Mouse (Mus musculus) MEL (cell line): ENCODE results near the gene Cplx2. TPM values are rescaled to one million over a fixed set of nuclear protein-coding genes. Genes with fewer than 3 reads are reported as not detected.

ENCODE experiments used
- DNase-seq: peaks from one replicate; pipeline ENCODE4 v3.0.0; 2011; ENCODE audit warnings: low read depth, low spot score
- H3K27ac ChIP-seq: 2 replicates; pipeline ENCODE4 v1.5.1; 2012; ENCODE audit warnings: low read depth, mild to moderate bottlenecking, control low read depth, low read length, moderate library complexity; ENCODE audit not compliant: control insufficient read depth
- H3K27me3 ChIP-seq, 2 experiments: fragments of 150-350 bp in 1 of 2; sonication (generic) in 1 of 2; 2 replicates each; pipeline ENCODE4 v1.6.1; 2012; ENCODE audit warnings: low read length in 2 of 2, mild to moderate bottlenecking in 2 of 2, improper control_type of control experiment in 1 of 2, moderate library complexity in 1 of 2; ENCODE audit not compliant: insufficient read depth in 2 of 2, control insufficient read depth in 1 of 2
- H3K36me3 ChIP-seq, 2 experiments: 2 replicates each; pipeline ENCODE4 v1.6.1; 2012 to 2014; ENCODE audit warnings: low read length in 2 of 2, improper control_type of control experiment in 1 of 2, inconsistent platforms in 1 of 2, mild to moderate bottlenecking in 1 of 2; ENCODE audit not compliant: insufficient read depth in 2 of 2, control insufficient read depth in 1 of 2
- H3K4me1 ChIP-seq, 2 experiments: fragments of 150-350 bp in 1 of 2; sonication (generic) in 1 of 2; 2 replicates each; pipeline ENCODE4 v1.6.1; 2012; ENCODE audit warnings: low read length in 2 of 2, improper control_type of control experiment in 1 of 2, mild to moderate bottlenecking in 1 of 2; ENCODE audit not compliant: insufficient read depth in 2 of 2, control insufficient read depth in 1 of 2
- H3K4me3 ChIP-seq, 2 experiments: fragments of 150-350 bp in 1 of 2; sonication (generic) in 1 of 2; 2 replicates each; pipeline ENCODE4 v1.5.1; 2012; ENCODE audit warnings: low read depth in 2 of 2, low read length in 2 of 2, mild to moderate bottlenecking in 2 of 2, moderate library complexity in 2 of 2, control low read depth in 1 of 2, improper control_type of control experiment in 1 of 2; ENCODE audit not compliant: control insufficient read depth in 1 of 2, insufficient read depth in 1 of 2
- H3K79me2 ChIP-seq: 2 replicates; pipeline ENCODE4 v1.6.1; 2012; ENCODE audit warnings: mild to moderate bottlenecking, low read length, moderate library complexity; ENCODE audit not compliant: control insufficient read depth, poor library complexity, insufficient read depth
- H3K9ac ChIP-seq: 2 replicates; pipeline ENCODE4 v1.6.1; 2012; ENCODE audit warnings: low read depth, mild to moderate bottlenecking, control low read depth, low read length, moderate library complexity; ENCODE audit not compliant: control insufficient read depth, poor library complexity, severe bottlenecking
- H3K9me3 ChIP-seq: fragments of 150-350 bp; sonication (generic); replicated peaks from 2 replicates; pipeline ENCODE4 v1.6.1; 2012; ENCODE audit warnings: mild to moderate bottlenecking, low read length, improper control_type of control experiment, moderate library complexity; ENCODE audit not compliant: insufficient read depth
- ELF1 ChIP-seq: IDR thresholded peaks from 2 replicates; pipeline ENCODE4 v1.6.1; 2014; ENCODE audit warnings: low read depth, mild to moderate bottlenecking, inconsistent platforms, low read length, improper control_type of control experiment, moderate library complexity
- EP300 ChIP-seq, 2 experiments: IDR thresholded peaks; 2 replicates each; pipeline ENCODE4 v1.6.1; 2011; ENCODE audit warnings: improper control_type of control experiment in 2 of 2, low read length in 2 of 2, low read depth in 1 of 2, mild to moderate bottlenecking in 1 of 2
- GATA1 ChIP-seq: IDR thresholded peaks from 2 replicates; pipeline ENCODE4 v1.6.1; 2011; ENCODE audit warnings: low read depth, low read length, improper control_type of control experiment
- HCFC1 ChIP-seq: IDR thresholded peaks from 2 replicates; pipeline ENCODE4 v1.6.1; 2012; ENCODE audit warnings: low read depth, mild to moderate bottlenecking, inconsistent platforms, low read length, improper control_type of control experiment, moderate library complexity
- JUND ChIP-seq: IDR thresholded peaks from 2 replicates; pipeline ENCODE4 v1.6.1; 2011; ENCODE audit warnings: low read depth, mild to moderate bottlenecking, improper control_type of control experiment, low read length
- MAX ChIP-seq: IDR thresholded peaks from 2 replicates; pipeline ENCODE4 v1.6.1; 2011; ENCODE audit warnings: low read length, improper control_type of control experiment
- MAZ ChIP-seq: IDR thresholded peaks from 2 replicates; pipeline ENCODE4 v1.6.1; 2012; ENCODE audit warnings: low read depth, mild to moderate bottlenecking, inconsistent platforms, low read length, improper control_type of control experiment
- MEF2A ChIP-seq: IDR thresholded peaks from 2 replicates; pipeline ENCODE4 v1.6.1; 2014; ENCODE audit warnings: low read depth, mild to moderate bottlenecking, inconsistent platforms, low read length, improper control_type of control experiment; ENCODE audit not compliant: poor library complexity, insufficient replicate concordance, severe bottlenecking; ENCODE audit errors: extremely low read depth
- MXI1 ChIP-seq: IDR thresholded peaks from 2 replicates; pipeline ENCODE4 v1.6.1; 2011; ENCODE audit warnings: mild to moderate bottlenecking, low read depth, low read length, improper control_type of control experiment
- MYC ChIP-seq: IDR thresholded peaks from 2 replicates; pipeline ENCODE4 v1.6.1; 2011; ENCODE audit warnings: low read depth, mild to moderate bottlenecking, low read length, improper control_type of control experiment, moderate library complexity
- NRF1 ChIP-seq: IDR thresholded peaks from 2 replicates; pipeline ENCODE4 v1.6.1; 2014; ENCODE audit warnings: low read depth, mild to moderate bottlenecking, inconsistent platforms, low read length, improper control_type of control experiment, moderate library complexity; ENCODE audit not compliant: poor library complexity, insufficient read depth, severe bottlenecking
- POLR2AphosphoS5 ChIP-seq: IDR thresholded peaks from 2 replicates; pipeline ENCODE4 v1.6.1; 2012; ENCODE audit warnings: low read depth, borderline replicate concordance, mild to moderate bottlenecking, inconsistent platforms, low read length, moderate library complexity, mixed read lengths
- SMC3 ChIP-seq: IDR thresholded peaks from 2 replicates; pipeline ENCODE4 v1.6.1; 2011; ENCODE audit warnings: low read depth, low read length, improper control_type of control experiment
- TAL1 ChIP-seq: IDR thresholded peaks from 2 replicates; pipeline ENCODE4 v1.6.1; 2012; ENCODE audit warnings: mild to moderate bottlenecking, inconsistent platforms, low read length, moderate library complexity, mixed read lengths
- TBP ChIP-seq: IDR thresholded peaks from 2 replicates; pipeline ENCODE4 v1.8.0; 2011; ENCODE audit warnings: low read depth, low read length, improper control_type of control experiment
- USF2 ChIP-seq, 2 experiments: IDR thresholded peaks; 2 replicates each; pipeline ENCODE4 v1.6.1; 2011 to 2012; ENCODE audit warnings: improper control_type of control experiment in 2 of 2, low read length in 2 of 2, borderline replicate concordance in 1 of 2, inconsistent platforms in 1 of 2, low read depth in 1 of 2, mild to moderate bottlenecking in 1 of 2; ENCODE audit not compliant: insufficient read depth in 1 of 2
- ZC3H11A ChIP-seq: IDR thresholded peaks from 2 replicates; pipeline ENCODE4 v1.6.1; 2012; ENCODE audit warnings: low read depth, mild to moderate bottlenecking, inconsistent platforms, low read length, improper control_type of control experiment
- ZMIZ1 ChIP-seq: IDR thresholded peaks from 2 replicates; pipeline ENCODE4 v1.6.1; 2012; ENCODE audit warnings: low read depth, mild to moderate bottlenecking, inconsistent platforms, low read length, improper control_type of control experiment, moderate library complexity
- ZNF384 ChIP-seq: IDR thresholded peaks from 2 replicates; pipeline ENCODE4 v1.6.1; 2012; ENCODE audit warnings: low read depth, mild to moderate bottlenecking, inconsistent platforms, low read length, improper control_type of control experiment
- polyA plus RNA-seq, 2 experiments: library from polyadenylated mRNA; stranded (reverse) in 1 of 2; unstranded in 1 of 2; fragments of >175 nt in 1 of 2; fragments of >200 nt in 1 of 2; gene quantifications; 2 replicates each; pipeline versions ENCODE4 v1.2.1 to v1.2.4; 2012; ENCODE audit warnings: low replicate concordance in 2 of 2, low read depth in 1 of 2; ENCODE audit not compliant: insufficient read length in 2 of 2, insufficient read depth in 1 of 2, missing spikeins in 1 of 2
- total RNA-seq: library from RNA; depleted of rRNA; stranded (reverse); fragments of 300-350 nt; gene quantifications from 2 replicates; pipeline ENCODE4 v1.2.3, GENCODE M21; 2012

The Cplx2 gene
- total and polyA plus RNA-seq, 3 experiments = 1.8 to 4.7 TPM; not detected in 1

DNA sequence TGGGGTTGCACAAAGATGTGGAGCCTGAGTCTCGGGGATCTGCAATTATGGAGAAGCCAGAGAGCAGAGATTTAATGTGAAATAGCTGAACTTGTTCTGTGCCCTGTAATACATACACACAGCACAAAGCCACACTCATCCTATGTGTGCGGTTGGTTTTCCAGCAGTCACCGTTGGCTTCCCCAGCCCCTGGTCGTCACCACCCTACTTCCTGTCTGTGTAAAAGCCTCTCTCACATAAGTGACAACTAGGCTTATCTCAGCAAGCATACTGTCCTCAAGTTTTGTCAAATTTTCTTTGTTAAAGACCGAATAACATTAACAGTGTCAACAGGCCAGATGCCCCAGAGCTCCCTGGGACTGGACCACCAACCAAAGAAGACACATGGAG is 30.0 kb downstream of the Cplx2 start:
- peak overlapping the region; percentile 36; the same call in 1 of the 2 replicates for H3K27ac ChIP-seq
- H3K36me3 ChIP-seq = peaks cover 0 to 7% of the 10 kb centered on the region in 2 experiments; a peak in 2 of 4 replicates
- no peak overlapping the region for H3K4me3 ChIP-seq
- TF ChIP-seq HCFC1 = no peak
- TF ChIP-seq USF2 (IDR thresholded peaks at IDR 0.05; ENCODE audit: borderline replicate concordance in 1 of 2, insufficient read depth in 1 of 2, low read depth in 1 of 2, low read length in 2 of 2) = no peak
- no peak for TF ChIP-seq JUND
- TF ChIP-seq TAL1 = 0 out of 2 replicates have a peak, but pooled peaks have one; percentile 10
- no peak for TF ChIP-seq TBP
- TF ChIP-seq ZMIZ1 = no peak
- TF ChIP-seq MYC = no peak
- TF ChIP-seq POLR2AphosphoS5 = no peak
- TF ChIP-seq MXI1 = no peak
- 0 out of 2 replicates have a peak, but pooled peaks have one; percentile 34 for TF ChIP-seq GATA1
- TF ChIP-seq SMC3 = no peak
- TF ChIP-seq MAX = no peak
- TF ChIP-seq MEF2A = no peak
- no peak for TF ChIP-seq NRF1
- no peak for TF ChIP-seq ZNF384
- peak; percentile 19 to 35; a peak in 2 of 4 replicates for TF ChIP-seq EP300 (IDR thresholded peaks at IDR 0.05; ENCODE audit: low read depth in 1 of 2, low read length in 2 of 2)
- TF ChIP-seq ELF1 = no peak
- no peak for TF ChIP-seq MAZ
- no peak overlapping the region for H3K9ac ChIP-seq
- no peaks in the 10 kb centered on the region for H3K27me3 ChIP-seq
- DNase-seq = peak; percentile 55
- H3K4me1 ChIP-seq = peaks cover 4 to 23% of the 10 kb centered on the region in 2 experiments; a peak in 3 of 4 replicates
- H3K79me2 ChIP-seq = no peaks in the 10 kb centered on the region
- no peaks in the 10 kb centered on the region for H3K9me3 ChIP-seq

DNA sequence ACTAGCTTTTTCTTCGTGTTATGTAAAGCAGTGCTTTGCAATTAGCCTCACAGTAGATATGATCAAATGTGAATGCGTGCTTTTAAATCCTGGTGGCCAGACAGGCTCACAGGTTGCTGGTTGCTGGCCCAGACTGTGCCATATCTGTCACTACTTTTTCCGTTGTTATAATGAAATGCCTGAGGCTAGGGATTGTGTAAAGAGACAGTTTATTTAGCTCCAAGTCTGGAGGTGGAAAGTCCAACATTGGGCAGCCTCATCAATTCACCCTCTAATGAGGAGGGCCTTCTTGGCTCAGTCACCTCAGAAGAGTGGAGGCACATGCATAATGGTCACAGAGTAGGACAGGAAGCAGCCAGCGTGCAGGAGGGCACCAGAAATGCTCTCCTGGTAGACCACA is 31.2 kb downstream of the Cplx2 start:
- TF ChIP-seq ZC3H11A = no peak
- no peak for TF ChIP-seq NRF1
- no peak for TF ChIP-seq HCFC1
- TF ChIP-seq EP300 (IDR thresholded peaks at IDR 0.05; ENCODE audit: low read depth in 1 of 2, low read length in 2 of 2) = no peak
- Histone ChIP-seq H3K9me3 (no peaks in the 10 kb centered on the region), H3K27ac (no peak overlapping the region), H3K4me1 (peaks cover 0 to 16% of the 10 kb centered on the region in 2 experiments; a peak in 3 of 4 replicates), H3K36me3 (peaks cover 0 to 5% of the 10 kb centered on the region in 2 experiments; a peak in 1 of 4 replicates), H3K79me2 (no peaks in the 10 kb centered on the region), H3K4me3 (no peak overlapping the region), H3K9ac (no peak overlapping the region), H3K27me3 (no peaks in the 10 kb centered on the region)
- no peak for DNase-seq
